Mouse (Mus musculus) 416B (cell line): ENCODE data around the gene Ago4.

ENCODE experiments used
- DNase-seq: peaks from one replicate; pipeline ENCODE4 v3.0.0; 2011; ENCODE audit warnings: low read depth

Gene Ago4

DNA sequence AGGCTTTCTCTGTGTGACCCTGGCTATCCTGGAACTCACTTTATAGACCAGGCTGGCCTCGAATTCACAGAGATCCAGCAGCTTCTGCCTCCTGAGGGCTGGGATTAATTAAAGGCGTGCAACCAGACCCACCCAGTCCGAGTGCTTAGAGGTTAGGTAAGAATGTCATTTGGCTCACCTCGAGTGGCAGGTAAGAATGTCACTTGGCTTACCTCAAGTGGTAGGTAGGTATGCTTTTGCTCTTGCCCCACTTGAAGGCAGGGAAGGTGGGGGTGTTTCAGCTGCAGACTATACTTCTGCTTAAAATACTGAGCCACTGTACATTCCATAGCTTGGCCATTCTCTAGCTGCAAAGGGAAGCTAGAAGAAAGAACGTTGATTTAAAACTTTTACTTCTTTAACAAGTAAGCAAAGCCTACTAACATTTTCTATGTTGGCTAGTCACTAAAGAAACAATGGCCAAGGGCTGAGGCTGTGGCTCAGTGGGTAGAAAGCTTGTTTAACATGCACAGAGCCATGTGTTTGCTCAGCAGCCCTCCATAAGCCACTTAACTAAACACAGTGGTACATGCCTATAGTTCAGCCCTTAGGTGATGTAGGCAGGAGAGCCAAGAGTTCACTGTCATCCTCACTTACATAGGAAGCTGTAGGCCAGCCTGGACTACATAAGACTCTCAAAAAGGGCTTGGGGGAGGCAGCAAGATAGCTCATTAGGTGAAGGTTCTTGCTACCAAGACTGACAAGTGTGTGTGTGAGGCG is 20.8 kb downstream of the Ago4 start:
- no peak for DNase-seq

DNA sequence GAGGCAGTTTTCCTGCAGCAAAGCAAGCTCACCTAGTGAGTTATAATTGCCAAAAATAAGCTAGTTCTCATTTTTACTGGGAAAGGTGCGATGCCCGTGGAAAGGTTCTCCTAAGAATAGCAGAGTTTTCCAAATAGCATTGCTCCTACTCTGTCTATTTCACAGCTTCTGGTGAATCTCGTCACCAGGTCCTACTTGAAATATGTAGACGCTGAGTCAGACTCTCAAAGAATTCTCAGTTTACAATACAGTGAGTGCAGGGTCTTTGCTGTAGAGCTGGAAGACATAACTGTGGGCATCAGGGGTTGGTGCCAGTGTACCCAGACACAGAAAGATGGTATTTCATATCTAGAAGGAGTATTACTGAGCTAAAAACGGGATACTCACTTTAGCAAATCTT is 22.3 kb downstream of the Ago4 start:
- DNase-seq = no peak

DNA sequence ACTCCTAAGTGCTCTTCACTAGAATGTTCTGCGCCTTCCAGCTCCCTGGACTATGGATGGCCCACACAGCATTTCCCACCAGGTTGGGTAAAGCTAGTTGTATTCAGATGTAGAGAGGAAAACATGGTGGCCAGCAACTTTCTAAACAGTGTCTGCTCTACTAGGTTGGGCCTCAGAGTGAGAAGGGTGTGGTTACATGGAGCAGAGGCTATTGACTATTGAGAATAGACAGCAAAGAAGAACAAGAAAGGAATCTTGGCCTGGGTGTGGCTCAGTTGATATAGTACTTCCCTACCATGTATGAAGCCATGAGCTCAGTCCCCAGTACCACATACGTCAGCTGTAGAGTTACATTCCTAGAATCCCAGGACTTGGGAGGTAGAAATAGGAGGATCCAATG is 24.2 kb downstream of the Ago4 start:
- DNase-seq = no peak

- no peak for DNase-seq
Measured at GRCm38 (mm10) chr4:126508110-126508899, 25.0 kb downstream of the Ago4 start.

- DNase-seq = no peak
Measured at GRCm38 (mm10) chr4:126502977-126503309, 30.3 kb downstream of the Ago4 start.

GRCm38 (mm10) chr4:126502141-126502976 is 30.9 kb downstream of the Ago4 start:
- DNase-seq = peak; percentile 24

- DNase-seq = peak; percentile 23
Measured at GRCm38 (mm10) chr4:126498601-126499000, 34.7 kb downstream of the Ago4 start.

DNA sequence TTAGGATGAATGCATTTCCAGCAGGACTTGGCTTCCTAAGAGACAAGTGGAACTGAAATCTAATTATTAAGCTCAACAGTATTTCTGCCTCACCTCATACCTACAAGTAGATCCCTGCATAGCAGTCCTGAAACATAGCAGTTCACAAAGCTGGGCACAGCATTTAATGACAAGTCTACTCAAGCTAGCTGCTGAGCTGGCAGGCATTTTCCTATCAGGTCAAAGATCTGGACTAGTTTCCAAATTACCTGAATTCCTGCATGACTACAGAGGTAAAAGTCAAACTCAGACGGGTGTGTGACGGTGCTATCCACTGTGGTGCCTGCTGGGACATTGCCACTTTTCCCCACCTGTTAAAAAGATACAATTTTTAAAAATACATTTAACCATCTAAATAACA is 36.3 kb downstream of the Ago4 start:
- DNase-seq = no peak

DNA sequence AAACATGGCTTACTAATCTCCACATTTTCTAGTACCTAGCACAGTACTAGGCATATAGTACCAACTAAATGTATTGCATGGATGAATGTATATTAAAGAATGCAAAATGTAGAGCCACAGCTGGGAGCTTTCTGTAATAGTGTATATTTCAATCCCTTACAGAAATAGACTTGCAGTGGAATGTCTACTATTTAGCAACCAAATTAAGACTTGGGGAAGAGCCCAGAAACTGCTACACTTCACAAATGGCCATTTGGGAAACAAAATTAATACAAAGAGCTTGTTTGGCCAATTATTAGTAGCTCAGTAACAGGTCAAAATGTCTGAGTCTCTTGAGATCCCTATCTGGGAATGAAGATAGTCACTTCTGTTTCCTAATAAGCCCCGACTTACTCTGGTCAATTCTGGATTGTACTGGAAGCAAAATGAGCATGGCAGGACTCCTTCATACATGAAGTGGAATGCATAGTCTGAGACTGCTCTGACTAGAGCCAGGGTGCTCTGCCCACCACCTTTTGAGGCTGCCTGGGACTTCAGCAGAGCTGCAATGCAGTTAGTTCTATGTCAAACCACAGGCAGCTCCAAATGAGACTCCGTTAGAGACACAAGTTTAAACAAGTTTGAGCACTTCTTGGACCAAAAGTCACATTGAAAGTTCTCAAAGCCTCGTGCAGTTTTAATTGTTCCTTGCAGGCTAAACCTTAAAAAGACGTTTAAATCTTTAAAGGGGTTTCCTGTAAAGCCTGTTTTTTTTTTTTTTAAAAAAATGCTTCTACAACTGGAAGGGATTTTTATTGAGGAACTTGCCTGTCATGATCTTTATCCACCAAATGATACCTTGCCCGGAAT is 37.1 kb downstream of the Ago4 start:
- DNase-seq = no peak

DNA sequence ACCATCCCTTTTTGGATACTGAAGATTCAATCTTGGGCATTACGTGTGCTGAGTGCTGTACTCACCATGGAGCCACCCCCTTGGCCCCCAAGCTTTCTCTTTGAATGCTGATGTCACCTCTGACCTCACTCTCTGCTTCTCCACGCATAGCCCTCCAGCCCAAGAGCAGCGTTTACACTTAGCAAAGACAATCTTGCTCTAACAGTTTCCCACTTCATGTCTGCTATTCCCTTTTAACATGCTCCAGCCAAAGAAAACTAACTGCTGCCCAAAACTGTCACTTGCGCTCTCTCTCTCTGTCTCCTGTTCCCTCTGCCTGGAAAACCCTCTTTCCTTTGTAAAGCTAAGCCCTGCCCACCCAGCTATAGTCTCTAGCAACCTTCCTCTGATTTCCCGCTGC is 37.8 kb downstream of the Ago4 start:
- no peak for DNase-seq

DNA sequence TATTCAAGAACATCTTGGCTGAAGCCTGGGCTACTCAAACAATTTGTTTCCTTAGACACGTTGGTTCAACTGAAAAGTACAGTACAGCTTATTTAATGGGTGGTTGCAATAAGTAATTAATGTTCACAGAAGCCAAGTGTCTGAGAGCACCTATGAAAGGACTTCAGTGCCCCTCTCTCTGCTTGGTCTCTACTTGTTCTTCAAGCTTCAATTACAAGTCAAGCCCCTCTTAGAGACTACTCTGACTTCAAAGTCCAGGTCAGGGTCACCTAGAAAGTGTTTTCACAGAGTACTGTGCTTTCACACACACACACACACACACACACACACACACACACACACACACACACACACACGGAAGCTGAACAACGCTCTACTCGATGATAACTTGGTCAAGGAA is 39.9 kb downstream of the Ago4 start:
- DNase-seq = no peak

- no peak for DNase-seq
Measured at GRCm38 (mm10) chr4:126491977-126492376, 41.3 kb downstream of the Ago4 start.

GRCm38 (mm10) chr4:126490726-126491125 is 42.5 kb downstream of the Ago4 start:
- no peak for DNase-seq

- DNase-seq = peak; percentile 68
Measured at GRCm38 (mm10) chr4:126489811-126490210, 43.5 kb downstream of the Ago4 start.

GRCm38 (mm10) chr4:126486217-126486616 is 47.1 kb downstream of the Ago4 start:
- no peak for DNase-seq

- no peak for DNase-seq
Measured at GRCm38 (mm10) chr4:126485065-126485464, 48.2 kb downstream of the Ago4 start.

DNA sequence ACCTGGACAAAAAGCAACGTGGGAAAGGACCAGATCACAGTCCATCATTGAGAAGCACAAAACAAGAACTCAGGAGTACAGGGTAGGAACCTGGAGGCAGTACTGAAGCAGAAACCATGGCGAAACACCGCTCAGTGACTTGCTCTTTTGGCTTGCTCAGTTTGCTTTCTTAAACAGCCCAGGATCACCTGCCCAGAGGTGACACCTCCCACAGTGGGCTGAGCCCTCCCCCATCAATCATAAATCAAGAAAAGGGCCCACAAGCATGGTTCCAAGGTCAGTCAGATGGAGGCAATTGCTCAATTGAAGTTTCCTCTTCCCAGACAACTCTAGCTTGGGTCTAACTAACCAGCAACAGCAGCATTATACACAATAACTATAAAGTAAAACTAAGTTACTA is 49.4 kb downstream of the Ago4 start:
- DNase-seq = no peak

GRCm38 (mm10) chr4:126482951-126483350 is 50.3 kb downstream of the Ago4 start:
- DNase-seq = no peak

GRCm38 (mm10) chr4:126481461-126481860 is 51.8 kb downstream of the Ago4 start:
- no peak for DNase-seq

GRCm38 (mm10) chr4:126480288-126480687 is 53.0 kb downstream of the Ago4 start:
- DNase-seq = no peak

DNA sequence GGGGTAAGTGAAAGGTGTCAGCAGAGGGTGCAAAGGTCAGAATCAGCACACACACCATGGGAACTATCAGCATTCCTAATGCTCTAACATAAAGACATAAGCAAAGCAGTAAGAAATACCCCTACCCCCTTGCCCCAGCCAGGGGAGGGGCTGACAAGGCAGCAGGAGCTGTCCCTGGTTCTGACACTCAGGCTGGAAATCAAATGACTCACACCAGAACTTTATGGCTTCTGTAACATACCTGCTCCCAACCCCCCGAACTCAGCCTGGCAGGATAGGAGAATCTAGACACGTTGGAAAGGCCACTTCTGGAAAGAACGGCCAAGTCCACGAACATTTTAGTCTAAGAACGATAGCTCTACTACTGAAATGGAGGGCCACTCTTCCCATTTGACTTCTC is 60.2 kb downstream of the Ago4 start:
- peak; percentile 36 for DNase-seq

- DNase-seq = peak; percentile 55
Measured at GRCm38 (mm10) chr4:126469334-126469733, 63.9 kb downstream of the Ago4 start.
